Mouse (Mus musculus) hindbrain, postnatal 0 days (tissue): ENCODE measurements at regions not wholly inside any gene's neighbourhood (a gene's known extent, or its start where the extent isn't known, plus 50 kb on each side); places are given as distances from the start of the nearest gene placed in this dataset.

ENCODE experiments used
- ATAC-seq: fragments of 200-750 bp; cut with Nextera tagmentation; 2 replicates; pipeline ENCODE4 v1.8.0; 2017; ENCODE audit warnings: mild to moderate bottlenecking, moderate TSS enrichment, moderate library complexity
- DNase-seq: peaks from one replicate; pipeline ENCODE4 v3.0.0-alpha.2; 2015; ENCODE audit warnings: low spot score
- H3K27ac ChIP-seq: fragments of 300-500 bp; sonication (generic); 2 replicates; pipeline ENCODE4 v1.5.1; 2014; ENCODE audit warnings: mild to moderate bottlenecking
- H3K27me3 ChIP-seq: fragments of 300-500 bp; sonication (generic); 2 replicates; pipeline ENCODE4 v1.6.1; 2014; ENCODE audit warnings: low read length, mixed read lengths; ENCODE audit not compliant: insufficient read depth
- H3K36me3 ChIP-seq: fragments of 300-500 bp; sonication (generic); 2 replicates; pipeline ENCODE4 v1.6.1; 2014; ENCODE audit warnings: low read length, mixed read lengths; ENCODE audit not compliant: insufficient read depth
- H3K4me1 ChIP-seq: fragments of 300-500 bp; sonication (generic); 2 replicates; pipeline ENCODE4 v1.6.1; 2014; ENCODE audit warnings: antibody characterized with exemption, low read length, mixed read lengths; ENCODE audit not compliant: insufficient read depth
- H3K4me2 ChIP-seq: fragments of 300-500 bp; sonication (generic); 2 replicates; pipeline ENCODE4 v1.6.1; 2014; ENCODE audit warnings: low read depth, mild to moderate bottlenecking, low read length, moderate library complexity, mixed read lengths
- H3K4me3 ChIP-seq: fragments of 300-500 bp; sonication (generic); 2 replicates; pipeline ENCODE4 v1.5.1; 2014; ENCODE audit warnings: low read length
- H3K9ac ChIP-seq: fragments of 300-500 bp; sonication (generic); replicated peaks from 2 replicates; pipeline ENCODE4 v1.6.1; 2014; ENCODE audit warnings: mild to moderate bottlenecking, low read length, moderate library complexity, mixed read lengths
- H3K9me3 ChIP-seq: fragments of 300-500 bp; sonication (generic); 2 replicates; pipeline ENCODE4 v1.6.1; 2016; ENCODE audit warnings: low read length, mixed read lengths
- CTCF ChIP-seq: IDR thresholded peaks from 2 replicates; pipeline ENCODE4 v1.5.1; 2016; ENCODE audit warnings: antibody characterized with exemption, control low read depth, low read depth
- WGBS: fragments of 180-500 bp; shearing (Covaris S2); extraction: QIAGEN DNeasy Blood & Tissue Kit; methylation state at CpG from one replicate; pipeline ENCODE4 v1.1.7; 2014; 5-methylcytosine and 5-hydroxymethylcytosine counted together

DNA sequence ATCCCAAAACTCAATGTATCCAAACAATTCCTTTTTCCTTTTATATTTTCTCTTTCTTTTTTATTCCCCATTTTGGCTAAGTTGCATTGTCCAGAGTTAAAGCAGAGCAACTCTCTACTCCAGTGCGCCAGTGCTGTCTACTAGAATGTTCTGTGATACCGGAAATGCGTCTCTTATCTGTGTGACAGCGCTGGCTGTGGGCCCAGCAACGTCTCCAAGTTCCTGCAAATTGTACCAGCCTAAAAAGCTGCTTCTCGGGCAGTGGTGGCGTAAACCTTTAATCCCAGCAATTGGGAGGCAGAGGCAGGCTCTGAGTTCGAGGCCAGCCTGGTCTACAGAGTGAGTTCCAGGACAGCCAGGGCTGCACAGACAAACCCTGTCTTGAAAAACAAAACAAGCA lies 59.4 kb downstream of the Cox18 start:
- Histone ChIP-seq H3K4me1 (no peaks in the 10 kb centered on the region), H3K4me2 (no peak overlapping the region), H3K36me3 (no peaks in the 10 kb centered on the region), H3K27ac (no peak overlapping the region), H3K4me3 (no peak overlapping the region), H3K9me3 (no peaks in the 10 kb centered on the region), H3K9ac (no peak overlapping the region), H3K27me3 (no peaks in the 10 kb centered on the region)
- TF ChIP-seq CTCF: no peak
- no peak for ATAC-seq
- DNase-seq: no peak
- 85% methylated on average over 8 of the region's 8 CpGs for WGBS

- Histone ChIP-seq H3K27ac (no peak overlapping the region), H3K4me2 (no peak overlapping the region), H3K4me1 (no peaks in the 10 kb centered on the region), H3K9ac (no peak overlapping the region), H3K36me3 (no peaks in the 10 kb centered on the region), H3K27me3 (no peaks in the 10 kb centered on the region), H3K4me3 (no peak overlapping the region), H3K9me3 (no peaks in the 10 kb centered on the region)
- whole genome bisulfite sequencing: 84% methylated on average over 18 of the region's 18 CpGs
- ATAC-seq (no peak), DNase-seq (no peak)
- no peak for TF ChIP-seq CTCF
These were observed 60.6 kb downstream of the Cox18 start for GRCm38 (mm10) chr5:90163033-90163859.

DNA sequence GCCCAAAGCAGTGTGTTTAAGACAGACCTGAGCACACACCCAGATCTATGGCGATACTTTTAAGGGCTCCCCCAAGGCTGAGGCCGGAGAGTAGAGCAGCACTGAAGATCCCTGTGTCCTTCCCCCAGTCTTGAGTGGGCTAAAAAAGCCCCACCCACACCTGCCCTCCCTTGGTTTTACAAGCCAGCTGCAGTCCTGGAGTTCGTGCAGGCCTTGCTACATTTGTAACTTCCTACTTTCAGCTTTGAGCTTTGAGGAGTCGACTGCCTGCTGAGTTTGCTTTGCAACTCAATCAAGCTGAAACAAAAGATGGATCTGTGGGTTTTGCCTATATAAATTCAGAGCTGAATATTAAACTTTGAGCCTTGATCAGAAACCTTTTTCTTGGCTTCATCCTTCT lies 63.5 kb downstream of the Cox18 start:
- WGBS: 52% methylated on average over 4 of the region's 4 CpGs

GRCm38 (mm10) chr5:90156522-90156921 lies 67.3 kb downstream of the Cox18 start:
- no peaks in the 10 kb centered on the region for H3K27me3 ChIP-seq
- no peaks in the 10 kb centered on the region for H3K9me3 ChIP-seq
- 89% methylated on average over 4 of the region's 4 CpGs for WGBS
- no peak for TF ChIP-seq CTCF
- H3K4me3 ChIP-seq: no peak overlapping the region
- H3K4me2 ChIP-seq: no peak overlapping the region
- no peak overlapping the region for H3K9ac ChIP-seq
- ATAC-seq: no peak
- H3K27ac ChIP-seq: no peak overlapping the region
- no peaks in the 10 kb centered on the region for H3K4me1 ChIP-seq
- no peaks in the 10 kb centered on the region for H3K36me3 ChIP-seq
- DNase-seq: no peak

More for the DNA sequence above, 63.5 kb downstream of the Cox18 start:
- Histone ChIP-seq H3K27me3 (no peaks in the 10 kb centered on the region), H3K9ac (no peak overlapping the region), H3K9me3 (no peaks in the 10 kb centered on the region), H3K4me2 (no peak overlapping the region), H3K27ac (no peak overlapping the region), H3K4me1 (no peaks in the 10 kb centered on the region), H3K4me3 (no peak overlapping the region), H3K36me3 (no peaks in the 10 kb centered on the region)
- no peak for TF ChIP-seq CTCF
- no peak for ATAC-seq
- DNase-seq: no peak

GRCm38 (mm10) chr5:90149611-90150532 lies 73.9 kb downstream of the Cox18 start:
- Histone ChIP-seq H3K27ac (no peak overlapping the region), H3K36me3 (no peaks in the 10 kb centered on the region), H3K9me3 (no peaks in the 10 kb centered on the region), H3K27me3 (no peaks in the 10 kb centered on the region), H3K9ac (no peak overlapping the region), H3K4me1 (no peaks in the 10 kb centered on the region), H3K4me3 (no peak overlapping the region), H3K4me2 (no peak overlapping the region)
- WGBS: 74% methylated on average over 22 of the region's 22 CpGs
- ATAC-seq: no peak
- peak; percentile 13 for DNase-seq
- no peak for TF ChIP-seq CTCF

DNA sequence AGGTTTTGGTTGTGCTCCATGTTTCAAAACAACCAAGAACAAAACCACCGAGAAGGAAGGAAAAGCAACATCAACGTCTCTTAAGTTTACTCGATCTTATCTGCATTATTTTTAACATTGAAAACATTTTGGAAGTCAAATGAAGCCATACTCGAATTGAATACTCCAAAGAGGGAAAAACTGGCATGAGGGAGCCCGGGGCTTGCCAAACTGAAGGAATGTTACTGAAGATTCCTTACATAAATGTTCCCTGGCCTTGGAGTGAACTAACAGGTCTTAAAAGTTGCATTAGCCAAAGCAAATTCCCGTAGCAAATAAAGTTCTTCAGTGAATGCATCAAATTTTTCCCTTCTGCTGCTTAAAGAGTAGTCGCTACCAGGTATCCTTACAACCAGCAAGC lies 87.8 kb downstream of the Cox18 start:
- no peak for ATAC-seq

More for the DNA sequence above, 87.8 kb downstream of the Cox18 start:
- H3K4me1 ChIP-seq: no peaks in the 10 kb centered on the region
- TF ChIP-seq CTCF: no peak
- no peak for DNase-seq
- H3K27me3 ChIP-seq: no peaks in the 10 kb centered on the region
- H3K4me2 ChIP-seq: no peak overlapping the region
- H3K36me3 ChIP-seq: no peaks in the 10 kb centered on the region
- H3K9ac ChIP-seq: no peak overlapping the region
- H3K27ac ChIP-seq: no peak overlapping the region
- 81% methylated on average over 7 of the region's 7 CpGs for WGBS
- H3K9me3 ChIP-seq: no peaks in the 10 kb centered on the region
- H3K4me3 ChIP-seq: no peak overlapping the region
